Mouse (Mus musculus) T-helper 2 cell (primary cell): ENCODE results near the gene Rapgef1.

Experiments used
- in situ Hi-C: fragments of 300-600 bp; cut with MboI, MseI; formaldehyde crosslinking; loops from one replicate; pipeline ENCODE4 v1.15.1; 2025; ENCODE audit warnings: high pct_unique_total_duplicates

The Rapgef1 gene

GRCm38 (mm10) chr2:29643418-29643817, 23.9 kb downstream of the Rapgef1 start:
- in situ Hi-C loops: no loop called here

GRCm38 (mm10) chr2:29645071-29645628, 25.6 kb downstream of the Rapgef1 start:
- in situ Hi-C loops: no loop called here

GRCm38 (mm10) chr2:29646613-29647012, 27.1 kb downstream of the Rapgef1 start:
- in situ Hi-C loops: no loop called here

GRCm38 (mm10) chr2:29647162-29647561, 27.6 kb downstream of the Rapgef1 start:
- in situ Hi-C loops: no loop called here

GRCm38 (mm10) chr2:29647808-29648207, 28.3 kb downstream of the Rapgef1 start:
- in situ Hi-C loops: no loop called here

GRCm38 (mm10) chr2:29648956-29649794, 29.7 kb downstream of the Rapgef1 start:
- in situ Hi-C loops: no loop called here

GRCm38 (mm10) chr2:29649795-29650457, 30.4 kb downstream of the Rapgef1 start:
- in situ Hi-C loops: no loop called here

GRCm38 (mm10) chr2:29651876-29652275, 32.4 kb downstream of the Rapgef1 start:
- in situ Hi-C loops: no loop called here

- in situ Hi-C loops: no loop called here
These were observed 35.9 kb downstream of the Rapgef1 start for GRCm38 (mm10) chr2:29655433-29655832.

GRCm38 (mm10) chr2:29656095-29656494, 36.6 kb downstream of the Rapgef1 start:
- in situ Hi-C loops: no loop called here

GRCm38 (mm10) chr2:29657089-29657488, 37.6 kb downstream of the Rapgef1 start:
- in situ Hi-C loops: no loop called here

GRCm38 (mm10) chr2:29661751-29662191, 42.3 kb downstream of the Rapgef1 start:
- in situ Hi-C loops: no loop called here

- in situ Hi-C loops: no loop called here
These were observed 43.8 kb downstream of the Rapgef1 start for GRCm38 (mm10) chr2:29663260-29663877.

GRCm38 (mm10) chr2:29665421-29665820, 45.9 kb downstream of the Rapgef1 start:
- in situ Hi-C loops: loop anchor here (5.0 kb wide), 1 partner anchor 38 kb away; no protein-coding TSS in a partner anchor

- in situ Hi-C loops: loop anchor here (5.0 kb wide), 1 partner anchor 39 kb away; no protein-coding TSS in a partner anchor
These were observed 47.1 kb downstream of the Rapgef1 start for GRCm38 (mm10) chr2:29666589-29666988.

- in situ Hi-C loops: loop anchor here (5.0 kb wide), 1 partner anchor 40 kb away; no protein-coding TSS in a partner anchor
These were observed 47.6 kb downstream of the Rapgef1 start for GRCm38 (mm10) chr2:29667109-29667508.

- in situ Hi-C loops: loop anchor here (5.0 kb wide), 1 partner anchor 41 kb away; no protein-coding TSS in a partner anchor
These were observed 48.6 kb downstream of the Rapgef1 start for GRCm38 (mm10) chr2:29668011-29668691.

GRCm38 (mm10) chr2:29668963-29669362, 49.4 kb downstream of the Rapgef1 start:
- in situ Hi-C loops: loop anchor here (5.0 kb wide), 1 partner anchor 42 kb away; no protein-coding TSS in a partner anchor

- in situ Hi-C loops: loop anchor here (5.0 to 10.0 kb wide), 2 partner anchors 42 to 205 kb away; no protein-coding TSS in a partner anchor
These were observed 50.2 kb downstream of the Rapgef1 start for GRCm38 (mm10) chr2:29669711-29670110.

- in situ Hi-C loops: loop anchor here (10.0 kb wide), 1 partner anchor 206 kb away; no protein-coding TSS in a partner anchor
These were observed 50.9 kb downstream of the Rapgef1 start for GRCm38 (mm10) chr2:29670231-29670991.
